Mouse (Mus musculus) stomach, postnatal 0 days (tissue): ENCODE measurements at regions not wholly inside any gene's neighbourhood (a gene's known extent, or its start where the extent isn't known, plus 50 kb on each side); places are given as distances from the start of the nearest gene placed in this dataset.

ENCODE experiments used
- ATAC-seq: fragments of 200-750 bp; cut with Nextera tagmentation; 2 replicates; pipeline ENCODE4 v1.8.0; 2017; ENCODE audit not compliant: low FRiP score, low TSS enrichment
- DNase-seq: peaks from one replicate; pipeline ENCODE4 v3.0.0-alpha.2; 2016; ENCODE audit warnings: low spot score
- H3K27ac ChIP-seq: fragments of 300-500 bp; sonication (generic); replicated peaks from 2 replicates; pipeline ENCODE4 v1.5.1; 2014; ENCODE audit warnings: mild to moderate bottlenecking, control low read depth
- H3K27me3 ChIP-seq: fragments of 300-500 bp; sonication (generic); 2 replicates; pipeline ENCODE4 v1.6.1; 2014; ENCODE audit warnings: low read length; ENCODE audit not compliant: control insufficient read depth, insufficient read depth
- H3K36me3 ChIP-seq: fragments of 300-500 bp; sonication (generic); 2 replicates; pipeline ENCODE4 v1.6.1; 2014; ENCODE audit warnings: low read length, mixed read lengths; ENCODE audit not compliant: control insufficient read depth, insufficient read depth
- H3K4me1 ChIP-seq: fragments of 300-500 bp; sonication (generic); replicated peaks from 2 replicates; pipeline ENCODE4 v1.6.1; 2014; ENCODE audit warnings: antibody characterized with exemption; ENCODE audit not compliant: control insufficient read depth, insufficient read depth
- H3K4me2 ChIP-seq: fragments of 300-500 bp; sonication (generic); replicated peaks from 2 replicates; pipeline ENCODE4 v1.6.1; 2014; ENCODE audit warnings: low read depth, mild to moderate bottlenecking, control low read depth, moderate library complexity
- H3K4me3 ChIP-seq: fragments of 300-500 bp; sonication (generic); 2 replicates; pipeline ENCODE4 v1.5.1; 2014; ENCODE audit warnings: low read depth, low read length, control low read depth
- H3K9ac ChIP-seq: fragments of 300-500 bp; sonication (generic); 2 replicates; pipeline ENCODE4 v1.6.1; 2014; ENCODE audit warnings: mild to moderate bottlenecking, low read length, control low read depth, mixed read lengths
- H3K9me3 ChIP-seq: fragments of 300-500 bp; sonication (generic); 2 replicates; pipeline ENCODE4 v1.6.1; 2016; ENCODE audit warnings: low read length; ENCODE audit not compliant: control insufficient read depth
- CTCF ChIP-seq: IDR thresholded peaks from 2 replicates; pipeline ENCODE4 v1.5.1; 2016; ENCODE audit warnings: antibody characterized with exemption, low read depth, mild to moderate bottlenecking, moderate library complexity
- EP300 ChIP-seq: optimal IDR thresholded peaks from 2 replicates; pipeline ENCODE3; 2016; ENCODE audit warnings: antibody characterized with exemption
- WGBS: fragments of 180-500 bp; shearing (Covaris S2); extraction: QIAGEN DNeasy Blood & Tissue Kit; methylation state at CpG from one replicate; pipeline ENCODE4 v1.1.7; 2014; 5-methylcytosine and 5-hydroxymethylcytosine counted together

GRCm38 (mm10) chr12:17113465-17114177 is 63.1 kb downstream of the Kcnf1 start:
- H3K4me3 ChIP-seq = no peak overlapping the region
- no peak overlapping the region for H3K9ac ChIP-seq
- ATAC-seq (no peak), DNase-seq (no peak)
- no peaks in the 10 kb centered on the region for H3K4me1 ChIP-seq
- no peak for TF ChIP-seq CTCF
- TF ChIP-seq EP300 = no peak
- no peak overlapping the region for H3K4me2 ChIP-seq
- 53% methylated on average over 12 of the region's 12 CpGs for WGBS
- H3K27me3 ChIP-seq = no peaks in the 10 kb centered on the region
- no peak overlapping the region for H3K27ac ChIP-seq
- no peaks in the 10 kb centered on the region for H3K36me3 ChIP-seq
- H3K9me3 ChIP-seq = no peaks in the 10 kb centered on the region

- no peaks in the 10 kb centered on the region for H3K36me3 ChIP-seq
- TF ChIP-seq EP300 (no peak), CTCF (no peak)
- no peak overlapping the region for H3K9ac ChIP-seq
- H3K4me2 ChIP-seq = no peak overlapping the region
- H3K4me3 ChIP-seq = no peak overlapping the region
- DNase-seq (no peak), ATAC-seq (no peak)
- H3K27ac ChIP-seq = no peak overlapping the region
- H3K9me3 ChIP-seq = no peaks in the 10 kb centered on the region
- H3K27me3 ChIP-seq = no peaks in the 10 kb centered on the region
- WGBS = 76% methylated on average over 7 of the region's 7 CpGs
- H3K4me1 ChIP-seq = no peaks in the 10 kb centered on the region
Measured at GRCm38 (mm10) chr12:17112781-17113464, 63.8 kb downstream of the Kcnf1 start.

- Histone ChIP-seq H3K27me3 (no peaks in the 10 kb centered on the region), H3K27ac (no peak overlapping the region), H3K4me2 (no peak overlapping the region), H3K36me3 (no peaks in the 10 kb centered on the region), H3K4me1 (no peaks in the 10 kb centered on the region), H3K4me3 (no peak overlapping the region), H3K9ac (no peak overlapping the region), H3K9me3 (no peaks in the 10 kb centered on the region)
- TF ChIP-seq CTCF (no peak), EP300 (no peak)
- ATAC-seq (no peak), DNase-seq (no peak)
- 83% methylated on average over 1 of the region's 1 CpGs for WGBS
Measured at GRCm38 (mm10) chr12:17106220-17106619, 70.5 kb downstream of the Kcnf1 start.

- Histone ChIP-seq H3K9ac (no peak overlapping the region), H3K27ac (no peak overlapping the region), H3K36me3 (no peaks in the 10 kb centered on the region), H3K4me3 (no peak overlapping the region), H3K27me3 (no peaks in the 10 kb centered on the region), H3K4me2 (no peak overlapping the region), H3K9me3 (no peaks in the 10 kb centered on the region), H3K4me1 (no peaks in the 10 kb centered on the region)
- TF ChIP-seq CTCF = no peak
- no peak for TF ChIP-seq EP300
- no peak for ATAC-seq
- 76% methylated on average over 6 of the region's 6 CpGs for WGBS
- DNase-seq = no peak
Measured at GRCm38 (mm10) chr12:17105057-17105712, 71.5 kb downstream of the Kcnf1 start.

- Histone ChIP-seq H3K9me3 (no peaks in the 10 kb centered on the region), H3K4me2 (no peak overlapping the region), H3K4me3 (no peak overlapping the region), H3K27me3 (no peaks in the 10 kb centered on the region), H3K4me1 (no peaks in the 10 kb centered on the region), H3K9ac (no peak overlapping the region), H3K36me3 (no peaks in the 10 kb centered on the region), H3K27ac (no peak overlapping the region)
- no peak for ATAC-seq
- 88% methylated on average over 3 of the region's 3 CpGs for WGBS
- TF ChIP-seq EP300 (no peak), CTCF (no peak)
- DNase-seq = no peak
Measured at GRCm38 (mm10) chr12:17101842-17102241, 74.8 kb downstream of the Kcnf1 start.
